Mouse (Mus musculus): Measurements from ENCODE around the gene Swap70. TPM values are rescaled to one million over a fixed set of nuclear protein-coding genes. Genes with fewer than 3 reads are reported as not detected.

Gene Swap70
- total RNA-seq, 2 experiments from 2014 or later: 4.9 to 6.8 TPM

DNA sequence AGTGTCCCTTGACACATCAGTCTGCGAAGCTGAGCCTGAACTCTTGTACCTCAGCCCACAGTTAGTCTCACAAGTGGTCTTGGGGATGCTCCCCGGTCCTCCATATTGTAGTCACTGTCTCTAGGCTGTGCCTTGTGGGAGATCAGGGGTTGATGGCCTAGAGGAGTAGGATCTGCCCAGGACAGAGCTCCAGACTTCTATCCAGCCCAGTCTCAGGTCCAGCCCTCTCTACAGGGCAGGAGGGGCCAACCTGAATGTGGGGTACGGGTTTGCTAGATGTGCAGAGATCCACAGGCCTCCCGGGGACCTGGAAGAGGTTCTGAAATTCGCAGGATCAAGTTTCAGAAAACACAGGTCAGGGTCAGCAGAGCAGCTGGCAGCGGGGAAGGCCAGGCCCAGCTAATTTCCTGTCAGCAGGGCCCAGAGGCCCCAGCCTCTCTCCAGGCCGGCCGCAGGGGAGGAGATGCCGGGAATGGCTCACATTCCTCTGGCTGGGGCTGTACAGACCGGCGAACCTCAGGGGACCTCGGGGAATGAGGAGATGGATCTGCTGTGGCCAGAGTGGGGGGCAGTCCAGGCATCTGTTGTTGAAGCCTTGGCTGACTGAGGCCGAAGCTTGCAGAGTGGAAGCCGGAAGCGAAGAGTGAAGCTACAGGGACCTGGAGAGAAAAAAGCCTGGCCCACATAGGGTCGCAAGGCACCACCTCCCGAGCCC lies 75.5 kb downstream of the Swap70 start:
- intact Hi-C loops (cut with DNase I): no loop called here
- DNase-seq: peak; percentile 70 to 88

DNA sequence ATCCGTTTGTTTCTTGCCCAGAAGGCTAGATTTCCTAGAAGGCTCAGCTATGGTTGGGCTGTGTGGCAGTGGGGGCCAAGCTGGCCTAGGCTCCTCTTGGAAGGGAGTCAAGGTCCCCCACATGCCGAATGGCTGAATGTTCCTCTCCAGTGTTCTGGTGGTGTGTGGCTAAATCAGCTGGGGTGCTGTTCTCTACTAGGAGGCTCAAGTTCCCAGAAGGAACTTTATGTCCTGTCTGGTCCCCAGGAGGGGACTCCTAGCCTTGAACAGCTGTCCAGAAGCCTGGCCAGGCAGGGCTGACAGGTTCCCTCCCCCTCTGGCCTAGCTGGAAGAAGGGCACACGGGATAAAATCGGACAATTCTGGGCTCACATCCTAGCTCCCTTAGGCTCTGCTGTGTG lies 76.1 kb downstream of the Swap70 start:
- peak in 1 of 2 experiments; percentile 60 for DNase-seq
- intact Hi-C loops (cut with DNase I): no loop called here

DNA sequence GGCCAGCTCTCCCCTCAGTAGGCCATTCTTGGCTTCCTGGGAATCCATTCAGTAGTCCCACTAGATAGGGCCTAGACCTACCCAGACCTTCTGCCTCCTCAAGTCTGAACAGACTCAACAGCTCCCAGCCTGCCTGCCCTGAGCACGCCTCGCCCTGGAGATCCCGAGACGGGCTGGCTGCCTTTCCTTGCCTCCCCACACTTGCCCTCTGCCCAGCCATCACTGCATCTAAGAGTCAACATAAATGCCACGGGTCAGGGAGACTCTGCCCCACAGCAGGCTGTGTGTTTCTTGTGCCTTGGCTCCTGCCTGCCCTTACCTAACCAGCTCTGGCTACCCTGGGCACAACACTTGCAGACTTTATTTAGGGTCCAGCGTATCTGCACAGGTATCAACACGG lies 76.6 kb downstream of the Swap70 start:
- intact Hi-C loops (cut with DNase I): no loop called here
- DNase-seq: no peak

DNA sequence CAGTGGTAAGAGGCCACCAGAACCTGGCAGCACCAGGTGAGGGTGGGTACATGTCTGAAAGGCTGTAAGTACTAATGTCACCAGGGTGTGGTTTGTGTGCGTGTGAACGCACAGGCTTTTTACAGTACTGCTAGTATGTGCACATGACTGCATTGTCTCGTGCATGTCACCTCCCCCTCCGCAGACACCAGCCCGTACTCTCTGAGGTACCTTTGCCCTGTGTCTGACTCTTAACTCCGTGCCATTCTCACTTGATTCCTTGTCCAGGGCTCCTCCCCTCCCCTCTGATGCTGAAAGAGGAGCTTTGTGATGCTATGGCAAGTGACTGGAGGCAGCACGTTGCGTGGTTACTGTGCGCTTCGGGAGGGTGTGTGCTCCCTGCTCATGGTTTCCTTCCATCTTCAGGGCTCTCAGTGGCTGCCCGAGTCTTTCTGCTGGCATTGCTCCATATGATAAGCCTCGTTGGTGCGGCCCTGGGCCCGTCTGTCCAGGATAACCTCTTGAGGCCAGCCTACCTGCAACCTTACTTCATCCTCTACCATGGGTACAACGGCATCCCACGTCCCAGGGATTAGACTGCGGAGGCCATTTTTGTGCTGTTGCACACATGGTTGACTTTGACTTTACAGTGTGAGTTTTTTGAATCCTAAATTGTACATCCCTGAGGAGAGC lies 77.4 kb downstream of the Swap70 start:
- intact Hi-C loops (cut with DNase I): no loop called here
- DNase-seq: no peak

DNA sequence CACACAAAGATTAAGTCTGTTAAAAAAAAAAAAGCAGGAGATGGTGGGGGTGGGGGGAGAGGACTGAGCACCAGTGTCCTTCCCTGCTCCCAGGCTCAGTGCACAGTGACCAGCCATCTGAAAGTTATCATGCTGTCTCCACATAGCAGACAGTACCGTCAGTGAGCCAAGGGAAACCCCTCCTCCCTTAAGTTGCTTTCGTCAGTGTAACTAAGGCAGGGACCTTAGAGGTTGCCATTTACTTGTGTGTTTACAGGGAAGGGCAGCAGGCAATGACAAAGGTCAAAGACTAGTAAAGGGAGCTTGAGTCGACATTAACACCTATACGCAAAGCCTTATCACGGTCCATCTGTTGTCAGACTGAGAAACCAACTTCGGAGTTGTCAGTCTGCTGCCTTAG lies 81.4 kb downstream of the Swap70 start:
- intact Hi-C loops (cut with DNase I): no loop called here

DNA sequence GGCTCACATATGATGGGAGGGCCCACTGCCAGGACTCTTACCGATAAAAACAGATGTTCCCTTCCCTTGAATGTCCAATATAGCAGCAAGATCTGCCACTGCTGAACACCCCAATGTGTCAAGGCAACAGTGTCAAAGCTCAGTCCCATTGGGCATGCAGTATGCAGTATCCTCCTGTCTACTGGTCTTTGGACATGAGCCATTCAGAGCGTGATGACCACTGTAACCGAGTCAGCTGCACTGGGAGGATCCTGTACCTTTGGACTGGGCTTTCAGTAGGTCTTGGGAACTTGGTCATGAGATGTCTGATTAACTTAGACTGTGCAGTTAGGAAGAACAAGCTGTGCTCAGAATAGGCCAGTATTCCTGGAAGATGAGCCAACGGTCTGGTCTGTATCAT lies 84.0 kb downstream of the Swap70 start:
- intact Hi-C loops (cut with DNase I): no loop called here
- DNase-seq: no peak

More for the DNA sequence above, 81.4 kb downstream of the Swap70 start:
- no peak for DNase-seq

DNA sequence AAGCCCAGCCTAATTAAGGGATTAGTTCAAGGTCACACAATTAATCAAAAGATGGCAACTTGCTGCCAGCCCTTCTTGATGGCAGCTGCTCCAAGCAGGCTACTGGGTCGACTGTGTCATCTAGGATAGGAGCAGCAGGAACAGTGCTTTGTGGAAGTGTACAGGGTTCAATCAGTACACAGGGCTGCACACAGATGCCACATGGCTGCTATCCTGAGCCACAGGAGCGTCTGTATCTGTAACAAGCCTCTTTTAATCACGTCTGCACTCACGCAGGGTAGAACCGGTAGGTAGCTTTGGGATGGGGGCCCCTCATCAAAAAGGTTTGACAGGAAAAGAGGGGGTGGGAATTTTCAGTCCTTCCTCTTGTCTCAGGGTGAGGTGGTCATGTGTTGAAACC lies 84.8 kb downstream of the Swap70 start:
- intact Hi-C loops (cut with DNase I): no loop called here

DNA sequence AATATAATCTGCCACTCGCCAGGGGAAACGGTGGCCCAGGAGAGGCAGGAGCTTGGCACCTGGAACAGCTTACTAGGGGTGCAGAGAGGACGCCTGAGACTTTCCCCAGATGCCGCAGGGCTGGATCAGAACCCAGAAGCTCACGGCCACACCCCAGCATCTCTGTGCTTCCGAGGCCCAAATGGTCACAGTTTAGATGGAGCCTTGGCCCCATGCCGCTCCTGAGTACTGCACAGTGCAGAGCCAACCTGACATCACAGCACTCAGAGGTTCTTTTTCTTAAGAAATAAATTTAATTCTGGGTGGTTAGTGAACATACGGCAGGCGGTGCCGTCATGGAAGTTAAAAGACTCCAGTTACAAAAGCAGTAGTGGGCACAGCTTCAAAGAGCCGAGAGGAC lies 86.2 kb downstream of the Swap70 start:
- intact Hi-C loops (cut with DNase I): no loop called here

More for the DNA sequence above, 84.8 kb downstream of the Swap70 start:
- DNase-seq: no peak

DNA sequence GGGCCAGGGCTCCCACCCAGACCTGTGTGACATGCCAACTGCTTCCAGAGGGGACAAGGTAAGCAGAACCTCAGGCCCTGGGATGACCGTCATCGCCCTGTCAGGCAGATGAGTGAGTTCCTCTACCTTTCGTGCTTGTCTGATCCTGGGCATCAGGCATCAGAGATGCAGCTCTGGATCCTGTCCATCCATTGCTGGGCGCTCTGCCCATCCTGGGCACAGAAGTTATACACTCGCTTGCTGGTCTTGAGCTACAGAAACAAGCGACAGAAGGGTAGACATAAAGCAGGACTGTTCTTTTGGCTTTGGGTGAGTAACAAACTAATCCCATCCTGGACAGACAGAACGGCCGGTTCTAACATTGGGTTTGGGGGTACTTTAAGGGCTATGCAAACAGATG lies 87.7 kb downstream of the Swap70 start:
- intact Hi-C loops (cut with DNase I): no loop called here
- DNase-seq: no peak

More for the DNA sequence above, 86.2 kb downstream of the Swap70 start:
- DNase-seq: peak in 1 of 2 experiments; percentile 41

DNA sequence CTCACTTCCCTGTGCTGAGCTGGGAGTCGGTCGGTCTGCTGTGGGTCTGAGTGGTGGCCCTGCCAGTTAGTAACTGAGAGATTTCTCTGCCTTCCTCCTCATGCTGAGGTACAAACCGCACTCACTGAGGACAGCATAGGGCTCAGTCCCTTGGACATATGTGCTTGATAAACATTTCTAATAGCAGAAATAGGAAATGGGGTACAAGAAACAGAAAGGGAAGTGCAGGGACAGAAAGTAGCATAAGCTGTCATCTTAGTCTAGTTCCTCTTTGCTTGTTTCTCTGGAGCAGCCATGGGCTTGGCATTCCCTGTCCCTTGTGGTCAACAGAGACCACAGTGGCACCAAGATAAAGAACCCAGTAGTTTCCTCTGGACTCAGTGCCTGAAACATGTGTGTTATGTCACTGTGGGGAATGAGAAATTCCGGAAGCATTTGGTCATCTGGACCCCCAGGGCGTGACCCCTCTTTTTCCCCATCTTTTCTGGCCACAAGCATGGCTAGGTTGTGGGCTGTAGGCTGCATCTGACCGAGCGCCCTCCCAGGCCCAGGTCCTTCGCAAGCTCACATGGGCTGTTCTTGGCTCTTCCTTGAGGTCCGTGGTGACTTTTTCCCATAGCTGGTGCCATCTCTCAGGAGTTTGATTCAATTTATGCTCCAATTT lies 92.0 kb downstream of the Swap70 start:
- DNase-seq: no peak
- intact Hi-C loops (cut with DNase I): no loop called here

DNA sequence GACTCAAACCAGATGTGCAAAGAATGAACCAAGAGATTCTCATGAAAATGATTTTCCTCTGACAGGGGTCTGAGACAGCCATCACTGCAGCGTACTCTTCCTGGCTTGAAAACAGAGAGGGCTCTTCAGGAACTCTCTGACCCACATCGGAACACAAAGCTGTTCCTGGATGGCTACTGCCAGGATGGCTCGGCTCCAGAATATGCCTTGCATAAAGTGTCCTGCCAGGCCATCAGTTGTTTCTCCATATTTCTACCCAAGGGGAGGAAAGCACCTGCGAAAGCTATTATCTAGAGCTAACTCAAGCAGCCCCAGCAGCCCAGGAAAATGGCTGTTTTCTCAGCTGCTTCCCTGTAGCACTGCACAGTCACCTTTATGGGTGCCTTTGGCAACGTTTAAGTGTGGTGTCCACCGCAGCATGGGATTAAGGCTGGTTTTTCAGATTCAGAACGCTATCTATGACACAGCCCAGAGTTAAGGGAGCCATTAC lies 92.9 kb downstream of the Swap70 start:
- peak in 1 of 2 experiments; percentile 39 for DNase-seq
- intact Hi-C loops (cut with DNase I): no loop called here

DNA sequence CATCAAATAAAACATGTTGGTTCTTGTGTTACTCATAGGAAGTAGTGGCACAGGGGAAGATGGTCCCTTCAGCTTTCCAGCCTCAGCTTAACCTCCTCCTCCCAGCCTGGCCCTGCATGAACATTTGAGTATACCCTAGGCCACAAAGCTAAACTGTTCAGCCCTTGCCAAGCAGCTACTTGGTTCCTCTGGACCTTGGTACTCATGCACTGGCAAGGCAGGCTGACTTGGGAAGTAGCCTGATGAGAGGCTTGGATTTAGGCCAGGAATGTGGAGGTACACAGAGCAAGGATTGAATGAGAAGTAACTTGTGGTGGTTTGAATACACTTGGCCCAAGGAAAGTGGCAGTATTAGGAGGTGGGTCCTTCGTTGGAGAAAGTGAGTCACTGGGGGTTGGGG lies 93.8 kb downstream of the Swap70 start:
- no peak for DNase-seq
- intact Hi-C loops (cut with DNase I): no loop called here

DNA sequence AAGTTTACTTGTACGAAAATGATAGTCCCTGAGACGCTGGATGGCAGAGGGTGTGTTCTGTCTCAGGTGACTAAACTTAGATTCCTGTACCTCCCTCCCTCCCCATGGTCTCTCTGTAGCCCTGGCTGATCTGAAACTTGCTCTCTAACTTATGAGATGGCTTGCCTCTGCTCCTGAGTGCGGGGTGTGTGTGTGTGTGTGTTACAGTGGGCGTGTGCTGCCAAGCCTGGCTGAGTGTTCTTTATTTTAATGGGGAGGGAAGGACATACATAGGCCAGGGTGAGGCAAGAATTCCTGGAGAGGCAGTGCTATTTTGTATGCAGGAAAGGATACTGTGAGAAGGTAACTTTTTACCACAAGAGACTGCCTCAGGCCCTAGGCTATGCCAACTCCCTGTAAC lies 95.9 kb downstream of the Swap70 start:
- no peak for DNase-seq
- intact Hi-C loops (cut with DNase I): no loop called here

DNA sequence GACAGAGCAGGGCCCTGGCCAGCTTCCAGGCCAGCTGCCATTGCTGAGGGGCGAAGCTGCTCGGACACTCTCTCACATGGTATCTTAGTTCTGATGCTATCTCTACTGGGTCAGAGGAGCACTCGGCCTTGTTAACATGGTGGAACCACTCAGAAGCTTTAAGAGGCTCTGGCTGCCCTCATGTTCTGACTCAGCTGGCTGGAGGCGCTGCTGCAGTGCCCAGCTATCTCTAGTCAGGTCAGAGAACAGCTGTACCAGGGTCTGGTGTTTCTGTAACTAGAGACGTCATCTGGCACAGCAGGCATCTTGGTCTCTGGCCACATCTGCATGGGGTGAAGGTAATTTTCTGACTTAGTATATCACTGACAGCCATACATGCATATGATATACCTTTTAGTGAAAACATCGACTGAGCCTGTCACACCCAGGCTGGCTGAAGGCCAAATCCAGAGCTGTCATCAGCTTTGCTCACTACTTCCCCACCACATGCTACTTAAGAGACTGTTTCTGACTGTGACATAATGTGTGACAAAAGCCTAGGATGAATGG lies 97.5 kb downstream of the Swap70 start:
- intact Hi-C loops (cut with DNase I): no loop called here

DNA sequence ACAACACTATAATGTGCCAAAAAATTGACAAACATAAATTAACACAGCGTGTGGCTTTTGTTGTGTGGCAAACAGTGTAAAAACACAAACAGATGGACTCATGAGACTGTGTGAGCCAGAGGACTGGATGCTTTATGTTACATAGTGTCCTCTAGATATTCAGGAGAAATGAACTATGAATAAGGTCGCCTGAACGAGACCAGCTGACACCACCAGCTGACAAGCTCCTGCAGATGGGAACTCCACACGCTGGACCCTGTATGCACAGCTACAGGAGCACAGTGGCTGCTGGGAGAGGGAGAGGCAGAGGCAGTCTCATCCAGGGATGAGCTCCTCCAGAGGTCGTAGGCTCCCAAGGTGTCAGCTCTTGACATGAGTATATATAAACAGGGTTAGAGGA lies 99.6 kb downstream of the Swap70 start:
- no peak for DNase-seq
- intact Hi-C loops (cut with DNase I): no loop called here

More for the DNA sequence above, 97.5 kb downstream of the Swap70 start:
- peak in 1 of 2 experiments; percentile 36 for DNase-seq

DNA sequence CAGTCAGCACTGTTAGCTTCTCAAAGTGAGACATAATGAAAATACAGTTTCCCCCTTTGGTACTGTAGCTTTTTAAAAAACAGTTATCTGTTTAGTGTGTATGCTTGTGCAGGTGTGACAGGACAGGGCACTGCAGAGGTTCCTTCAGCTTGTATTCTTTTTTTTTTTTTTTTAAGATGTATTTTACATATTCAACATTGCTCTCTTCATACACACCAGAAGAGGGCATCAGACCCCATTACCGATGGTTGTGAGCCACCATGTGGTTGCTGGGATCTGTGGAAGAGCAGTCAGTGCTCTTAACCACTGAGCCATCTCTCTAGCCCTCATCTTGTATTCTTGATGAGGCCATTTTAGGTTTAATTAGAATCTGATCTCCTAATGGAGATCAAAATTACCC lies 103.3 kb downstream of the Swap70 start:
- intact Hi-C loops (cut with DNase I): no loop called here
- no peak for DNase-seq

DNA sequence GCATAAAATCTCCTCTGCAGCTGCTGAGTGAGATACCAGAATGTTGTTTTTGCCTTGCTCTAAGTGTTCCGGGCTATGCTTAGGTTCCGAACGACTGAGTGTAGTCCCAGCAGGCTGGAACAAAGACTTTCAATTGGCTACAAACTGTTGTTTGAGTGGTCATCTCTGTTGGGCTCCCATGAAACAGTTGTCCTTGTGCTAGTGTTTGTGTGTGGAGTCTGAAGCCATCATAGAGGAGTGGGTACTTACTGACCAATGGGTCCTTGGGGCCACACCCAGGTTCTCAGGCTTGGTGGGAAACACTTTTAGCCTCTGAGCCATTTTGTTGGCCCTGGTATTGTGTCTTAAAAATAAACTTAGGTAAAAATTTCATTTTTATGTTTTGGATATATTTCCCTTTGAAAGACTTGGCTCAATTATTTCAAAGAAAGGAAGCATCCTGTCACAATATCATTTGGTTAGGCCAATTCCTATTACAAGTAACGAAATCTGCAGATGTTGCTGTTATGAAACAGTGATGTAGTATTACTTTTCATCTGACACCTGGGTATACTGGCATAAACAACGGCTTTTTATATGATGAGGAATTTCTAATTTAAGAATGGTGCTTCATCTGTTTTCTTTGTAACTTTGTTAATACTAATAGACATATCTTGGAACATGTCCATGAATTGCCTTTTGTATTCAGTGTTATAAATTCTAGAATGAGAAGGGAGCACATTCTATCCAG lies 104.0 kb downstream of the Swap70 start:
- intact Hi-C loops (cut with DNase I): no loop called here
- DNase-seq: no peak
